Mouse (Mus musculus): Measurements from ENCODE around the gene Erc2. TPM values are rescaled to one million over a fixed set of nuclear protein-coding genes. Genes with fewer than 3 reads are reported as not detected.
"Not testable (repeated sequence)": the region's sequence is repeated elsewhere in the genome, so short reads cannot be mapped to it uniquely, and the experiment has no call there.

Erc2 gene
- total RNA-seq, 1 experiment from 2014 or later = 6.4 TPM

DNA sequence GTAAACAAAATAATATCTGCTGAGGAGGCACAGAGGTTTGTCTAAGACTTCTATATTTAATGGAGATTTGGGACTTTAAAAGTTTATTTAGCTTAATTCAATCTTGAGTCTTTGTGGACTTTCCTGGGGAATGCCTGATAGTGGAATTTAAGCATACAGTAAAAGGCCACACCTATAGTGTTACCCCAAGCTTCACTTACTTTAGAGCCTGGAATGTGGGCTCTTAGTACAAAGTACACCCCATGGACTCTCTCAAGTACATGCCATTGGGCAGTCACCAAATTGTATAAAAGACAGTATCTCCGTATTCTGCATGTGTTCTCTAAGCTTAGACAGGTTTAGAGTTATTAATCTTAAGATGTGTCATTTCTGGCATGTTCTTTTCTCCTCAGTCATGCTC lies 213.1 kb downstream of the Erc2 start:
- DNase-seq = no peak

GRCm38 (mm10) chr14:27837601-27838105 lies 215.4 kb downstream of the Erc2 start:
- DNase-seq = no peak

GRCm38 (mm10) chr14:27840120-27840519 lies 217.9 kb downstream of the Erc2 start:
- no peak for DNase-seq

DNA sequence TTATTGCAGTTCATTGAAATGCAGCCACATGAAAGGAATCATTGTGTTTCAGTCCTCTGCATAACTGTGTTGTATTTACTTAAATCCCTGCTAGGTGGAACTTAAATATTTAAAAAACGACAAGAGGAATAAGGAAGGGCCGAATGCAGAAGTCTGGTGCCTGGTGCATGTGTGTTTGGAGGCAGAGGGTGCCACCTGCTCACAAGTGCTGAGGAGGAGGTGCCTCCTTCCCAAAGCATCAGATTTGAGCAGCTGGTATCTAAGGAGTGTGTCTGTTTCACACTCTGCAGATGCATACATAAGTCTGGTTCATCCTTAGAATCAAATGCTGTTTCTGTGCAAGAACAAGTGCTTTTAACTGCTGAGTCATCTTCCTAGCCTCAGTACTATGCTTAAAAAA lies 224.6 kb downstream of the Erc2 start:
- DNase-seq = no peak

GRCm38 (mm10) chr14:27847291-27847690 lies 225.1 kb downstream of the Erc2 start:
- DNase-seq = no peak

DNA sequence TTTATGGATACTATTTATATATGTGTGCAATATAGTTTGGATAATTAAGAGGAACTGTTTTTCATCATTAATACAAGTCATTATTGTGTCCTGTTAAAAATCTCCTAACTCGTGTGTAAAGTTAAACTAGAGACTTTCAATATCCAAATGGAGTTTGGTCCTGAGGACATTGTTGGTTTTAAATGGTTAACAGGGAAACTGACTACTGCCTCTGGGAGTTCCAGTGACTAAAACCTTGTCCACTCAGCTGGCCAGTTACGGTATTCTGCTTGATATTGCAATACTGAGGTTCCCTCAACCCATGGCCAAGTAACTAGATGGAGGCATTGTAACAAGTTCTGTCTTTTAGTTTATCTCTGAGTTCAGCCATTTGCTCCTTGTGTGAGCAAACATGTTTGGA lies 229.0 kb downstream of the Erc2 start:
- no peak for DNase-seq

DNA sequence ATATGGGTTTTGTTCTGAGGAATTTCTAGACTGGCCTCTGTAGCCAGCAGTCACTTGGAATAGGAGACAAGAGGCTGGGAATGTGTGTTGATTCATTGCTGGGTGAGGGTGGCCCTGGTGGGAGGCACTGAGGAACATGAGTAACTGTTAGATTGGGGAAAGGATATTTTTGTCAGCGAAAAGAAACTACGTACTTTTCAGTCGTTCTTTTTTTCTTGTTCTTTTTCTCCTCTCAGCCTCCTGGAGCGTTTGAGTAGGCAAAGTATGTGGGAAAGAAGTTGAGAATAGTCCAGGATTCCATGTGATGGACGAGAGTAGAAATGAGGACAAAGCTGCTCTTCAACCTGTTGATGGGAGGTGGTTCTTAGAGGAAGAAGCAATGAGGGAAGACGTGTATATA lies 230.4 kb downstream of the Erc2 start:
- no peak for DNase-seq

- DNase-seq = no peak
These were observed 238.3 kb downstream of the Erc2 start for GRCm38 (mm10) chr14:27860371-27861046.

DNA sequence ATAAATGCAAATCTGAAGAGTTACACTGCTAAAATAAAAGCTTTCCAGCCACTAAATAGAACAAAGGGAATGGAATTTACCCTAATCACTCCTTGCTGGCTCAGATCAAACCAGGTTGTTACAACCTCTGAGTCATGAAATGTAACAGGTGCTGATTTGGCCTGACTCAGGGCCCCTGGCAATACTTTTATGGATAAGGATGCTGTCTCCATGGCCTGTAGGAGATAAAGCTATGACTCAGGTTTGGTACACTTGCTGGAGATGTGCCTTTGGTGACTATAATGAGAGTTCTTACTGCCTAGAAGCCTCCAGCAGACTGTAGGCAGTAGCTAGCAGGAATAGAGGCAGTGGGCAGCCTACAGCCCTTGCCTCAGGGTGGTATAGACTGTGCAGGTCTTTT lies 240.1 kb downstream of the Erc2 start:
- DNase-seq = no peak

DNA sequence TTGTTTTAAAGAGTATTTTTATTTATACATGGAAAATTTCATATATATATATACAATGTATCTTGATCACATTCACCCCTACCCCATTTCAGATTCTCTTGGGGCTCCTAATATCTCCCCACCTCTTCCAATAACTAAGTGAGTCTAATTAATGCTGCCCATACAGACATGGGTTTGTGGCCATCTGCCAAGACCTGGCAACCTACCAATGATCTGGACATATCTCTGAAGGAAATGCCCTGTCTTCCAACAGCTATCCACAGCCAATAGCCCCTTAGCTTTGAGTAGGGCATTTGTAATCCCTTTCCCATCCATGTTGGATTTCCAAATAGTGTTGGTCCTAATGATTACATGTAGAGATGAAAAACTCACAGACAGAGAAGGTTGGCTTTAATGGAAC lies 245.2 kb downstream of the Erc2 start:
- DNase-seq = no peak

DNA sequence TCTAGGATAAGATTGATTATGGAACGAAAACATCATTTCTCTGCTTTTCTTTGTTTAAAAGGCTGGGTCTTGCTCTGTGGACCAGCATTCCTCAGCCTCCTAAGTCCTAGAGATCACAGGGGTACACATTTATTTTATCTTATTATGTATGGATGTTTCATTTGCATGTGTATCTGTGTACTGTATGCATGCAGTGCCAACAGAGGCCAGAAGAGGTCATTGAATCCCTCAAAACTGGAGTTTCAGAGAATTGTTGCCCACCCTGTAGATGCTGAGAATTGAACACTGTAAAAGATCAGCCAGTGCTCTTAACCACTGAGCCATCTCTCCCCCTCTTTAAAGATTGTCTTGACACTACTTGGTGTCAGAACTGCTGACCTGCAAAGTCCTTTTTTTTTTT lies 251.4 kb downstream of the Erc2 start:
- no peak for DNase-seq

GRCm38 (mm10) chr14:27875991-27876411 lies 253.8 kb downstream of the Erc2 start:
- DNase-seq = no peak

GRCm38 (mm10) chr14:27881972-27882371 lies 259.7 kb downstream of the Erc2 start:
- DNase-seq = no peak

- DNase-seq = not testable (repeated sequence)
These were observed 264.1 kb downstream of the Erc2 start for GRCm38 (mm10) chr14:27886337-27886736.

DNA sequence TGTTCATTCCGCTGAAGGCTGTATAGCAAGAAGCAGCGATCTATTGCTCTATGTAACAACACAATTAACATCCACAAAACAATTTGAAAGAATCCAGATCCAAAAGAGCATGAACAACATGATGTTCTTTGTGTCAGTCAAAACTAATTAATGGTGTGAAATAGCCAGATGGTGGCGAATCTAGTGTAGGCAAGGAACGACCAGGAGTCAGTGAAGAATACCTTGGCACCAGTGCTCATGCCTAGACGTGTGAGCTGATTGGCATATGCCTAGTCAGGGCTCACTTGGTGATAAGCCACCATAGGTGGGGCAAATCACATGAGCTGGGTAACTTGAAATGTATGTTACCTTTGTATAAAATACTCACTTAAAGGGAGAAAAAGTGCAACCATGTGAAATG lies 265.3 kb downstream of the Erc2 start:
- DNase-seq = no peak

GRCm38 (mm10) chr14:27889650-27890049 lies 267.4 kb downstream of the Erc2 start:
- DNase-seq = no peak

- no peak for DNase-seq
These were observed 270.2 kb downstream of the Erc2 start for GRCm38 (mm10) chr14:27892416-27892815.

DNA sequence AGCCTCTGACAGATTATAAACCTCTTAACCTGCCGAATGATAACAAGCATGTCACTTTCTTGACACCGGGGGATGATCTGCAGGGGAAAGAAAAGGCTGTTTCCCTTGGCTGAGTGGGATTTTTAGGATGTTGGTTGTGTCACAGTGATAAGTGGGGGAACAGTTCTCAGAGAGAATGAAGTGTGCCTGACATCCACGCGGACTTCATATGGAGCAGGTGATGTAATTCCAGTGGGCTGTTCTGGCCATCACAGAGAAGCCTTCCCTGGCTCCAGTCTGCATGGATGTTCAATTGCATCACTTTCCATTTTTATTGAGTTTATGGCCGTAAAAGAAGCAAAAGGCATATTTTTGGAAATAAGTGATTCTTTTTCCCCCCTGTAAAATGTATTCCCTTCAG lies 279.5 kb downstream of the Erc2 start:
- DNase-seq = no peak

GRCm38 (mm10) chr14:27921656-27922373 lies 299.6 kb downstream of the Erc2 start:
- DNase-seq = no peak

GRCm38 (mm10) chr14:27927369-27927768 lies 305.1 kb downstream of the Erc2 start:
- DNase-seq = no peak

GRCm38 (mm10) chr14:27933533-27933932 lies 311.3 kb downstream of the Erc2 start:
- DNase-seq = no peak

GRCm38 (mm10) chr14:27935714-27936113 lies 313.5 kb downstream of the Erc2 start:
- no peak for DNase-seq

- no peak for DNase-seq
These were observed 315.7 kb downstream of the Erc2 start for GRCm38 (mm10) chr14:27937922-27938321.

DNA sequence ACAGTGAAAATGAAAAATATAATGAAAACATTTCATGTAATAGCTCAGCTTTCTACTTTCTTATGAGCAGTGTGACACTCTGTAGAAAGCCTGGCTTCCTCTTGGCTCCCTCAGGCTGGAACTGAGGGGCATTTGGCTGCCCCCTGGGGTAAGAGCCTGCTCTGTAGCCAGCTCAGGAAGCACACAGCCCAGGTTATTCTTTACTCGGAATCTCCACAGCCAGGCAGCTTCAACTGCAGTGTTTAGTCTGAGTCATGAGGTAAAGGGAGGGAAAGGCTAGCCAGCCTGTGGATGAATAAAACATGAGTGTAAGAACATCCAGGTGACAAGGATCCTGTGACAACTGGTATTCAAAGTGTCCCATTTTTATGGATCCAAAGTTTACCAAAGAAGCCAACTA lies 323.0 kb downstream of the Erc2 start:
- no peak for DNase-seq
